Mouse (Mus musculus) liver, embryonic 12.5 days (tissue): Measurements from ENCODE around the gene Aff1. TPM values are rescaled to one million over a fixed set of nuclear protein-coding genes. Genes with fewer than 3 reads are reported as not detected.

Experiments
- ATAC-seq: fragments of 200-750 bp; cut with Nextera tagmentation; 2 replicates; pipeline ENCODE4 v1.8.0; 2017; ENCODE audit warnings: moderate number of reproducible peaks, mild to moderate bottlenecking, moderate library complexity
- H3K27ac ChIP-seq: fragments of 300-500 bp; sonication (generic); 2 replicates; pipeline ENCODE4 v1.5.1; 2016; ENCODE audit warnings: mild to moderate bottlenecking
- H3K27me3 ChIP-seq: fragments of 300-500 bp; sonication (generic); replicated peaks from 2 replicates; pipeline ENCODE4 v1.6.1; 2016; ENCODE audit warnings: mild to moderate bottlenecking, moderate library complexity
- H3K36me3 ChIP-seq: fragments of 300-500 bp; sonication (generic); 2 replicates; pipeline ENCODE4 v1.6.1; 2016; ENCODE audit warnings: mild to moderate bottlenecking, moderate library complexity
- H3K4me1 ChIP-seq: fragments of 300-500 bp; sonication (generic); 2 replicates; pipeline ENCODE4 v1.6.1; 2016
- H3K4me2 ChIP-seq: fragments of 300-500 bp; sonication (generic); 2 replicates; pipeline ENCODE4 v1.6.1; 2016; ENCODE audit warnings: mild to moderate bottlenecking, moderate library complexity
- H3K4me3 ChIP-seq: fragments of 300-500 bp; sonication (generic); 2 replicates; pipeline ENCODE4 v1.5.1; 2016; ENCODE audit warnings: mild to moderate bottlenecking, moderate library complexity
- H3K9ac ChIP-seq: fragments of 300-500 bp; sonication (generic); 2 replicates; pipeline ENCODE4 v1.6.1; 2016; ENCODE audit warnings: mild to moderate bottlenecking, moderate library complexity
- H3K9me3 ChIP-seq: fragments of 300-500 bp; sonication (generic); replicated peaks from 2 replicates; pipeline ENCODE4 v1.6.1; 2016; ENCODE audit warnings: mild to moderate bottlenecking, moderate library complexity
- WGBS: fragments of 180-500 bp; shearing (Covaris S2); methylation state at CpG from one replicate; pipeline ENCODE4 v1.1.7; 2016; ENCODE audit not compliant: insufficient replicate concordance; 5-methylcytosine and 5-hydroxymethylcytosine counted together
- polyA plus RNA-seq: library from polyadenylated mRNA; unstranded; fragments of >200 nt; fragmentation: Nextera tagmentation; extraction: Ambion mirVana; gene quantifications from 2 replicates; pipeline ENCODE4 v1.2.1, GENCODE M21; 2016

Gene Aff1
- polyA plus RNA-seq, 1 experiment from 2014 or later, result 17.0 TPM

GRCm38 (mm10) chr5:103779836-103780235 is 87.7 kb downstream of the Aff1 start:
- H3K4me2 ChIP-seq, result peak overlapping the region; percentile 13; the same call in 1 of the 2 replicates
- no peak overlapping the region for H3K27ac ChIP-seq
- H3K27me3 ChIP-seq, result no peaks in the 10 kb centered on the region
- no peak overlapping the region for H3K9ac ChIP-seq
- H3K4me1 ChIP-seq, result peaks cover 69% of the 10 kb centered on the region
- WGBS, result 33% methylated on average over 10 of the region's 10 CpGs
- no peak for ATAC-seq
- H3K9me3 ChIP-seq, result no peaks in the 10 kb centered on the region
- H3K36me3 ChIP-seq, result peaks cover 30% of the 10 kb centered on the region
- no peak overlapping the region for H3K4me3 ChIP-seq

- 53% methylated on average over 6 of the region's 6 CpGs for WGBS
- Histone ChIP-seq H3K4me3 (no peak overlapping the region), H3K9me3 (no peaks in the 10 kb centered on the region), H3K4me2 (no peak overlapping the region), H3K36me3 (peaks cover 34% of the 10 kb centered on the region), H3K27ac (no peak overlapping the region), H3K4me1 (peaks cover 65% of the 10 kb centered on the region), H3K9ac (no peak overlapping the region), H3K27me3 (no peaks in the 10 kb centered on the region)
- 0 out of 2 replicates have a peak, but pooled peaks have one; percentile 21 for ATAC-seq
Observed at GRCm38 (mm10) chr5:103780266-103780665, 88.1 kb downstream of the Aff1 start.

- H3K4me3 ChIP-seq, result no peak overlapping the region
- H3K27ac ChIP-seq, result no peak overlapping the region
- 78% methylated on average over 6 of the region's 6 CpGs for WGBS
- H3K4me2 ChIP-seq, result no peak overlapping the region
- no peaks in the 10 kb centered on the region for H3K9me3 ChIP-seq
- H3K27me3 ChIP-seq, result no peaks in the 10 kb centered on the region
- H3K4me1 ChIP-seq, result peaks cover 59% of the 10 kb centered on the region
- H3K9ac ChIP-seq, result no peak overlapping the region
- peaks cover 39% of the 10 kb centered on the region for H3K36me3 ChIP-seq
- ATAC-seq, result no peak
Observed at GRCm38 (mm10) chr5:103780836-103781235, 88.7 kb downstream of the Aff1 start.

- H3K27ac ChIP-seq, result no peak overlapping the region
- H3K9me3 ChIP-seq, result no peaks in the 10 kb centered on the region
- H3K4me2 ChIP-seq, result no peak overlapping the region
- 84% methylated on average over 11 of the region's 11 CpGs for WGBS
- peaks cover 46% of the 10 kb centered on the region for H3K4me1 ChIP-seq
- no peaks in the 10 kb centered on the region for H3K27me3 ChIP-seq
- no peak overlapping the region for H3K4me3 ChIP-seq
- peaks cover 59% of the 10 kb centered on the region for H3K36me3 ChIP-seq
- no peak overlapping the region for H3K9ac ChIP-seq
- ATAC-seq, result no peak
Observed at GRCm38 (mm10) chr5:103783086-103783668, 91.0 kb downstream of the Aff1 start.

GRCm38 (mm10) chr5:103786096-103786495 is 93.9 kb downstream of the Aff1 start:
- H3K4me1 ChIP-seq, result peaks cover 24% of the 10 kb centered on the region
- H3K27ac ChIP-seq, result no peak overlapping the region
- no peaks in the 10 kb centered on the region for H3K27me3 ChIP-seq
- H3K9me3 ChIP-seq, result no peaks in the 10 kb centered on the region
- 79% methylated on average over 10 of the region's 10 CpGs for WGBS
- H3K4me3 ChIP-seq, result no peak overlapping the region
- no peak overlapping the region for H3K4me2 ChIP-seq
- ATAC-seq, result no peak
- no peak overlapping the region for H3K9ac ChIP-seq
- H3K36me3 ChIP-seq, result peaks cover 82% of the 10 kb centered on the region

GRCm38 (mm10) chr5:103788476-103788875 is 96.3 kb downstream of the Aff1 start:
- no peak for ATAC-seq
- 54% methylated on average over 6 of the region's 6 CpGs for WGBS
- Histone ChIP-seq H3K9me3 (no peaks in the 10 kb centered on the region), H3K9ac (no peak overlapping the region), H3K27me3 (no peaks in the 10 kb centered on the region), H3K4me3 (no peak overlapping the region), H3K4me2 (no peak overlapping the region), H3K27ac (0 out of 2 replicates have a peak overlapping the region, but pooled peaks have one; percentile 7), H3K36me3 (peaks cover 96% of the 10 kb centered on the region), H3K4me1 (peaks cover 17% of the 10 kb centered on the region)

GRCm38 (mm10) chr5:103788976-103789375 is 96.8 kb downstream of the Aff1 start:
- WGBS, result 75% methylated on average over 2 of the region's 2 CpGs
- 0 out of 2 replicates have a peak overlapping the region, but pooled peaks have one; percentile 7 for H3K27ac ChIP-seq
- no peak overlapping the region for H3K9ac ChIP-seq
- H3K27me3 ChIP-seq, result no peaks in the 10 kb centered on the region
- H3K4me3 ChIP-seq, result no peak overlapping the region
- ATAC-seq, result no peak
- no peak overlapping the region for H3K4me2 ChIP-seq
- H3K36me3 ChIP-seq, result peaks cover 96% of the 10 kb centered on the region
- H3K4me1 ChIP-seq, result peaks cover 17% of the 10 kb centered on the region
- H3K9me3 ChIP-seq, result no peaks in the 10 kb centered on the region

GRCm38 (mm10) chr5:103789619-103790116 is 97.5 kb downstream of the Aff1 start:
- H3K36me3 ChIP-seq, result peaks cover 95% of the 10 kb centered on the region
- no peak overlapping the region for H3K9ac ChIP-seq
- H3K4me1 ChIP-seq, result peaks cover 17% of the 10 kb centered on the region
- H3K27ac ChIP-seq, result no peak overlapping the region
- no peak for ATAC-seq
- no peaks in the 10 kb centered on the region for H3K27me3 ChIP-seq
- no peak overlapping the region for H3K4me3 ChIP-seq
- H3K4me2 ChIP-seq, result no peak overlapping the region
- no peaks in the 10 kb centered on the region for H3K9me3 ChIP-seq
- 89% methylated on average over 9 of the region's 9 CpGs for WGBS

- Histone ChIP-seq H3K9ac (no peak overlapping the region), H3K4me2 (no peak overlapping the region), H3K4me3 (no peak overlapping the region), H3K4me1 (peaks cover 29% of the 10 kb centered on the region), H3K27me3 (no peaks in the 10 kb centered on the region), H3K36me3 (peaks cover 93% of the 10 kb centered on the region), H3K9me3 (no peaks in the 10 kb centered on the region), H3K27ac (no peak overlapping the region)
- no peak for ATAC-seq
- whole genome bisulfite sequencing, result 84% methylated on average over 7 of the region's 7 CpGs
Observed at GRCm38 (mm10) chr5:103791741-103792140, 99.6 kb downstream of the Aff1 start.

GRCm38 (mm10) chr5:103795121-103795520 is 102.9 kb downstream of the Aff1 start:
- Histone ChIP-seq H3K27me3 (no peaks in the 10 kb centered on the region), H3K4me2 (no peak overlapping the region), H3K9me3 (no peaks in the 10 kb centered on the region), H3K4me1 (peaks cover 26% of the 10 kb centered on the region), H3K36me3 (peaks cover 81% of the 10 kb centered on the region), H3K27ac (no peak overlapping the region), H3K4me3 (no peak overlapping the region), H3K9ac (no peak overlapping the region)
- no peak for ATAC-seq
- 90% methylated on average over 5 of the region's 5 CpGs for WGBS

GRCm38 (mm10) chr5:103796035-103796434 is 103.9 kb downstream of the Aff1 start:
- H3K4me2 ChIP-seq, result no peak overlapping the region
- no peaks in the 10 kb centered on the region for H3K27me3 ChIP-seq
- peaks cover 81% of the 10 kb centered on the region for H3K36me3 ChIP-seq
- WGBS, result 71% methylated on average over 3 of the region's 3 CpGs
- no peak overlapping the region for H3K9ac ChIP-seq
- H3K9me3 ChIP-seq, result no peaks in the 10 kb centered on the region
- H3K4me3 ChIP-seq, result no peak overlapping the region
- H3K4me1 ChIP-seq, result peaks cover 29% of the 10 kb centered on the region
- no peak for ATAC-seq
- no peak overlapping the region for H3K27ac ChIP-seq

- no peak for ATAC-seq
- Histone ChIP-seq H3K27me3 (no peaks in the 10 kb centered on the region), H3K27ac (no peak overlapping the region), H3K4me3 (no peak overlapping the region), H3K9ac (no peak overlapping the region), H3K4me1 (peaks cover 29% of the 10 kb centered on the region), H3K4me2 (no peak overlapping the region), H3K36me3 (peaks cover 78% of the 10 kb centered on the region), H3K9me3 (no peaks in the 10 kb centered on the region)
- 81% methylated on average over 10 of the region's 10 CpGs for WGBS
Observed at GRCm38 (mm10) chr5:103797774-103798173, 105.6 kb downstream of the Aff1 start.

GRCm38 (mm10) chr5:103799438-103799837 is 107.3 kb downstream of the Aff1 start:
- Histone ChIP-seq H3K36me3 (peaks cover 62% of the 10 kb centered on the region), H3K9me3 (no peaks in the 10 kb centered on the region), H3K27ac (no peak overlapping the region), H3K4me1 (peaks cover 43% of the 10 kb centered on the region), H3K27me3 (no peaks in the 10 kb centered on the region), H3K9ac (no peak overlapping the region), H3K4me2 (no peak overlapping the region), H3K4me3 (no peak overlapping the region)
- ATAC-seq, result no peak
- WGBS, result 77% methylated on average over 3 of the region's 3 CpGs
